Mouse (Mus musculus): ENCODE measurements around the gene P2rx4.
"Not testable (repeated sequence)": the region's sequence is repeated elsewhere in the genome, so short reads cannot be mapped to it uniquely, and the experiment has no call there.

P2rx4 gene

GRCm38 (mm10) chr5:122707276-122708181 lies at the start of gene P2rx4:
Gene P2rx4 (plus strand): TSS chr5:122707544.
- in situ Hi-C loops (cut with MboI; ENCODE audit: low sequenced_read_pairs) = no loop called here

- in situ Hi-C loops (cut with MboI; ENCODE audit: low sequenced_read_pairs) = no loop called here
These were observed 44.8 kb upstream of the P2rx4 start for GRCm38 (mm10) chr5:122662501-122662900.

DNA sequence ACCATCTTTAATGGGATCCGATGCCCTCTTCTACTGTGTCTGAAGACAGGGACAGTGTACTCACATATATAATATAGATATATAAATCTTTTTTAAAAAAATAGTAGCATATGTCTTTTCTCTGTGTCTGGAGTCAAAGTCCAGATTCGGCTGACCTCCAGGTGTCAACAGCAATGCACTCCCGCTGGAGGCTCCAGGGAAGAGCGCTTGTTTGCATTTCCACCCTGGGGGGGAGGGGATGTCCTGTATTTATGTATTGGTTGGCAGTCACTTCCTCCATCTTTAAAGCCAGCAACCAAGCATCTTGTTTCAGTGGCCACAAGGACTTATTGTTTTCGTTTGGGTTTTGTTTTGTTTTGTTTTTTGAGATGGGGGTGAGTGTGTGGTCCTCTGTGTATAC lies 42.3 kb upstream of the P2rx4 start:
- in situ Hi-C loops (cut with MboI; ENCODE audit: low sequenced_read_pairs) = no loop called here

DNA sequence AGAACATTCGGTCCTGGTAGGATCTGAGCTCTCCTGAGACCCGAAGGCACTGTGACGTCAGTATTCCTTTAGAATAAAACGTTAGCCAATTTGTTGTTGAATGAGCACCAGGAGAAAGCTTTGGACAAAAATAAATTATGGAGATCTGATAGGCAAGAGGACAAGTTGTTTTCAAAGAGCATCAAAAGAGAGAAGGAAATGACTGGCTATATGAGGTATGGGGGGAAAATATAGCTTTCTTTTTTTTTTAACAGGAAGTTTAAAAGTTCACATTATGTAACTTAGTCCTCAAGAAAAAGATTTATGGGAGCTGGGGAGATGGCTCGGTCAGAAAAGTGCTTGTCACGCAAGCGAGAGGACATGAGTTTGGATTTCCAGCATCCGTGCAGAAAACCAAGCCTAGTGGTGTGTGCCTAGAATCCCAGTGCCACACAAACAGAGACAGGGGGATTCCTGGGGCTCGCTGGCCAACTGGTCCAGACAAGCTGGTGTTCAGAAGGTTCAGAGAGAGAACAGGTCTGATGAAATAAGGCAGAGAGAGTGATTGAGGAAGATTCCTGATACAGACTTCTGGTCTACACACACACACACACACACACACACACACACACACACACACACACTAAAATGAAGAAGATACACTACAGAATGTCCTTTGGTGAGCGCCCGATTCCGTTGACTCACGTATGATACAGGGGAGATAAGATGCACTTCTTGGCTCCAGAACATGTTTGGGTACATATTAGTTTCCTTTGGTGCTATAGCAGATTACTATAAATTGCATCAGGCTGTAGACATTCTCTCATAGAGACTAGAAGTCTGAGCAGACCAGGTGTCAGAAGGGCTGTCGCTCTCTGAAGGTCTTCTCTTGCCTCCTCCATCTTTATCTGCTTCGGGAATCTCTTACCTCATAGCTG lies 38.1 kb upstream of the P2rx4 start:
- in situ Hi-C loops (cut with MboI; ENCODE audit: low sequenced_read_pairs) = no loop called here

DNA sequence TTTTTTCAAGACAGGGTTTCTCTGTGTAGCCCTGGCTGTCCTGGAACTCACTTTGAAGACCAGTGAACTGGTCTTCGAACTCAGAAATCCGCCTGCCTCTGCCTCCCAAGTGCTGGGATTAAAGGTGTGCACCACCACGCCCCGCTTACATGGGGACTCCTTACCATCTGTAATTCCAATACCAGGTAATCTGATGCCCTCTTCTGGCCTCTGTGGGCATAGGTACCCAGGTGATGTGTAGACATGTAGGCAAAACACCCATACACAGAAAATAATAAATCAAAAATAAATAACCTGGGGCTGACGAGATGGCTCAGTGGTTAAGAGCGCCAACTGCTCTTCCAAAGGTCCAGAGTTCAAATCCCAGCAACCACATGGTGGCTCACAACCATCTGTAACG lies 35.7 kb upstream of the P2rx4 start:
- in situ Hi-C loops (cut with MboI; ENCODE audit: low sequenced_read_pairs) = not testable (repeated sequence)

- in situ Hi-C loops (cut with MboI; ENCODE audit: low sequenced_read_pairs) = no loop called here
These were observed 35.0 kb upstream of the P2rx4 start for GRCm38 (mm10) chr5:122672298-122672697.

- in situ Hi-C loops (cut with MboI; ENCODE audit: low sequenced_read_pairs) = no loop called here
These were observed 31.3 kb upstream of the P2rx4 start for GRCm38 (mm10) chr5:122676002-122676401.

- in situ Hi-C loops (cut with MboI; ENCODE audit: low sequenced_read_pairs) = no loop called here
These were observed 29.4 kb upstream of the P2rx4 start for GRCm38 (mm10) chr5:122677983-122678382.

DNA sequence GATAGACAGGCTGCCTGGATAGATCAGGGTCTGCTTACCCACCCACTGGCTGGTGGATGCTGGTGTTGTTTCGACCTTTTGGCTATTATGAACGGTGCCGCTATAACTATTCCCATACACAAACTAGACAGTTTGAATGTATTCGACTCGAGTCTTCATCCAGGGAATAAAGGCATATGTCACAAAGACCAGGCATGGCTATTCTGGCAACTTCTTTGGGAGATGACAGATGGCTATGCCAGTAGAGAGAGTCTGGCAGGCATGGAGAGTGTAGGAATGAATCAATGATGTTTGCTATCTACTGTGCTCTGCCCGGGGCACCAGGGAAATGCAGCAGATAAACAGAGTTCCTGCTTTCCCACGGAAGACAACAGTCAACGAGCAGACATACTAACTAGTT lies 27.5 kb upstream of the P2rx4 start:
- in situ Hi-C loops (cut with MboI; ENCODE audit: low sequenced_read_pairs) = no loop called here

DNA sequence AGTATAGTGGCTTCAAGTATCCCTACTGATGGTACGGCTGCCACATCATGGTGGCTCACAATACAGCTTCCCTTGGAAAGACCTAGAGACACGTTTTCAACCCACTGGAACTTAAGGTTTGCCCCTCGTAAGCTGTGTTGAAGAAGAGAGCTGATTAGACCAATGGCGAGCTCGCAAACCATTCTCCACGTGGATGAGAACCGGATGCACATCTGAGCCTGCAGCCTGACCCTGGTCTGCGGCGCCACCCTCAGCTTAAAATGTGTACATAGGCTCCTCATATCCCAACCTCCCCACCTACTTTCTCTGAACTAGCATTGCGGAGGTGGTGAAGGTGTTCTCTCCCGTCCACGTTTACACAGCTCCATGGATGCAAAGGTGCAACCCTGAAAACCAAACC lies 26.1 kb upstream of the P2rx4 start:
- in situ Hi-C loops (cut with MboI; ENCODE audit: low sequenced_read_pairs) = no loop called here

DNA sequence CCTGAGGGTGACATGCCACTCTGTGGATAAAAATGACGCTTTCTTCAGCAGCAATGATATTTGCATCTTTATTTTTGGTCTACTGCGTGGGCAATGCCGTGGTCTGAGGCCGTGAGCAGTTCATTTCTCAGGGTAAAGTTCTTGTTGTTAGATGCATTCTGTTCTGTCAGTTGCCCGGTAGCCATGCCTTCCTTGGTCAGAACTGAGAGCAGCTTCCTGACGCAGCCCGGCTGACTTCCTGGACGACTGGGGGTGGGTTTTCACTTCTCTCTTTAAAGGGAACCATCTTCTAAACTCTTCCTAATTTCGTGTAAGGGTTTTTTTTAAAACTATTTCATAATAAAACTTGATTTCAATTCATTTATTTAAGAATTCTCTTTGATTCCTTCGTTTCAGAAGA lies 23.4 kb upstream of the P2rx4 start:
- in situ Hi-C loops (cut with MboI; ENCODE audit: low sequenced_read_pairs) = no loop called here

DNA sequence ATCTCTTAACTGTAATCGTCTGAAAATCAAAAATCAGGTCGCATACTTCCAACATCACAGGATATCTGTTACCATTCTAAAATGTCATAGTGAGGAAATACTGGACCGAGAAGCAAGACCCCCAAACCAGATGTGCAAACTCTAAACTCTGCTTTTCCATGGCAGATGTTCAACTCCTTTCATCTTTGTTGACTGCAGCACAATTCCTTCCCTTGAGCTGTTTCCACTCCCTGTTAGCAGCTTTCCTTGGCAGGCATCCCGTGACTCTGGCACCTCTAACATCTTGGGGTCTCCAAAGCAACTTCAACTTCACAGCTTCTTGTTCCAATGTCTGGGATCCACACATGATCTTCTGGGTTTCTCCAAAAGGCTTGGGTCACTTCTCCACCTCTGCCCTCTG lies 20.0 kb upstream of the P2rx4 start:
- in situ Hi-C loops (cut with MboI; ENCODE audit: low sequenced_read_pairs) = no loop called here

DNA sequence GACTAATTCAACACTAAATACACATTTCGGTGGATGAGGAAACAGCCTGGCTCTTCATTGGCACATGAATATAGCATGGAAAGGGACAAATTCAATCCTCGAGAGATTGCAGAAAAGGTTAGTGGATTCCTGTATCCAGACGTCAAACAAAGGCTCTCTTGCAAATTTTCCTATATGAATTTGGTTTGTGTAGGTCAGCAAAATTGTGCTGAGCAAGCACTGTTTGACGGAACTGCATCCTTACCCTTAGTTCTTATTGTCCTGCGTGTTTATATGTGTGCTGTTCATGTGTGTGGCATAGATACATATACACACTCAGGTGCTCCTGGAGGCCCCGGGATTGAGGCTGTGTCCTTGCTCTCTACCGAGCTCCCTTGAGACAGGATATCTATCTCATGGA lies 18.2 kb upstream of the P2rx4 start:
- in situ Hi-C loops (cut with MboI; ENCODE audit: low sequenced_read_pairs) = no loop called here

DNA sequence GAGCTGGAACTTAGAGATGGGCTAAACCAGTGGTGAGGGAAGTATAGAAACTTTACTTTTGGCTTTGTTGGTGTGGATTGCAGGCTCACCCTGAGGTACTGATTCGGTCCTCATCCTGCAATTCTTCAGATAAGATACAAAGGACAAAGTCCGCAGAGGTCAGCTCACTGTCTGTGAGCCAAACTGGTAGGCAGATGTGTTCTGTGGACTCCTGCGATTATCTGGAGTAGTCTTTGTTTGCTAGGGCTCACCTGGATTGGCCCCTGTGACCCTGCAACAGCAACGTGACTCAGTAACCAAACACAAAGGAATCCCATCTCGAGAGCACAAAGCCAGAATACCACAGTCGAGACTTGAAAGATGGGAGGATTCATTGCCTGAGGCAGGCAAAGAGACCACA lies 16.9 kb upstream of the P2rx4 start:
- in situ Hi-C loops (cut with MboI; ENCODE audit: low sequenced_read_pairs) = no loop called here

DNA sequence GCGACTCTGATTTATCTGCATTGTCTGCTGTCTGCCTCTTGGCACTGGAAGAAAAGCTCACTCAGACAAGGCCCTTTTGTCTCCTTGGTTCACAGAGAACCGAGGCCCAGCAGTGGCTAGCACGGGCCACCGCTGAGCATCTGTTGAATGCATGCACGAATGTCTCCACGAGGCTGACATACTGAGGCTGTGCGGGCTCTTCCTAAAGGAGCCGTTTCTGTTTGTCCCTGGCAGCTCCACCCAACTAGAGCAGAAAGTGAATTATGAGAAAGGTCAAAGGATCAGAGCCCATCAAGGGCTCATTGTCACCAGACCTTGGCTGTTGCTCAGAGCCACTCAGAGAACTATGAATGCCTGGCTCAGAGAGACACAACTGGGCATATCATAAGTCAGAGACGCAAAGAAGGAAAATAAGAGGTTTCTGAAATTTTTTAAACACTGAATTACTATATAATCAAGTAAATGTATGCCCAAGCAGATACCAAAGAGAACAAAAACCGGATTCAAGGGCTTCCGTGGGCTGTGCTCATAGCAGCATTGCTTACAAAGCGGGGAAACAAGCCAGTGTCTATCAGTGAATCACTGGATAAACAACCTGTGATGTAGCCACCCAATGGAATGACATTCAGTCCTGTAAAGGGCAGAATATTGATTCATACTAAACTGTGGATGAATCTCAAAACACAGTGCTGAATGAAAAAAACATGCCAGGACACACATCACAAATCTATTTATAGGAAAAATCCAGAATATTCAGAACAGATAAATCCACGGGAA lies 13.7 kb upstream of the P2rx4 start:
- in situ Hi-C loops (cut with MboI; ENCODE audit: low sequenced_read_pairs) = no loop called here

- in situ Hi-C loops (cut with MboI; ENCODE audit: low sequenced_read_pairs) = no loop called here
These were observed 11.8 kb upstream of the P2rx4 start for GRCm38 (mm10) chr5:122695516-122695915.

- in situ Hi-C loops (cut with MboI; ENCODE audit: low sequenced_read_pairs) = no loop called here
These were observed 9.2 kb upstream of the P2rx4 start for GRCm38 (mm10) chr5:122698041-122698700.

DNA sequence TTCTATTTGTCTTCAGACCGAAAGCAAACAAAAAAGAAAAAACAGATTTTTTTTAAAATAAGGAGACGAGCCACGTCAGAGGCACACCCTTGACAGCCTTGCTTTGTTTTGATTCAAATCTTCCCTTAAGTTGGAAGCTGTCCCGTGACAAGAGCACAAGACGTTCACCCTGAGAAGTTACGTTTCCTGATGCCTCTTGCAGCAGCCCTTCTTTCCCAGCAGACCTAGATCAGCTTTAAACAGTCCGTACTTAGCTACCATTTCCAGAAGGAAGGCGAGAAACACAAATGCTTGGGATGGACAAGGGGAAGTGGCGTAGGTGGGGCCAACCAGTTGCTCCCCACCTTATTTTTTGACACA lies 8.7 kb upstream of the P2rx4 start:
- in situ Hi-C loops (cut with MboI; ENCODE audit: low sequenced_read_pairs) = no loop called here

GRCm38 (mm10) chr5:122700109-122700836 lies 7.1 kb upstream of the P2rx4 start:
- in situ Hi-C loops (cut with MboI; ENCODE audit: low sequenced_read_pairs) = no loop called here

GRCm38 (mm10) chr5:122700837-122701212 lies 6.5 kb upstream of the P2rx4 start:
- in situ Hi-C loops (cut with MboI; ENCODE audit: low sequenced_read_pairs) = no loop called here
